Mouse (Mus musculus) gastrocnemius, adult 2 months (tissue): ENCODE measurements around the gene Adipor2. TPM values are rescaled to one million over a fixed set of nuclear protein-coding genes. Genes with fewer than 3 reads are reported as not detected.
A peak's percentile ranks its signal among the peaks of the same experiment; 100 is the strongest.

Source experiments
- DNase-seq: peaks from one replicate; pipeline ENCODE4 v3.0.0; 2022
- H3K27ac ChIP-seq: fragments of 200-600 bp; 2 replicates; pipeline ENCODE4 v1.8.1; 2022; ENCODE audit warnings: mild to moderate bottlenecking
- H3K4me3 ChIP-seq: fragments of 200-600 bp; 2 replicates; pipeline ENCODE4 v1.8.1; 2022; ENCODE audit warnings: mild to moderate bottlenecking, moderate library complexity
- CTCF ChIP-seq: fragments of 200-600 bp; IDR thresholded peaks from 2 replicates; pipeline ENCODE4 v1.8.1; 2022; ENCODE audit warnings: antibody characterized with exemption, mild to moderate bottlenecking, moderate library complexity
- intact Hi-C: fragments of 180-260 bp; cut with DNase I; formaldehyde crosslinking; loops from one replicate; pipeline ENCODE4 v1.15.1; 2025
- total RNA-seq, 2 experiments: library from RNA; stranded (reverse); gene quantifications; 2 replicates each; pipeline ENCODE4 v1.2.3; 2021

Adipor2 gene
- total RNA-seq, 2 experiments from 2014 or later: 87.7 to 94.8 TPM

GRCm38 (mm10) chr6:119399371-119399770 lies 18.1 kb downstream of the Adipor2 start:
- DNase-seq: no peak
- Histone ChIP-seq H3K4me3 (no peak overlapping the region), H3K27ac (no peak overlapping the region)
- TF ChIP-seq CTCF: no peak
- intact Hi-C loops: no loop called here

GRCm38 (mm10) chr6:119396309-119396634 lies 21.2 kb downstream of the Adipor2 start:
- peak overlapping the region; percentile 21; the same call in 1 of the 2 replicates for H3K4me3 ChIP-seq
- no peak for TF ChIP-seq CTCF
- DNase-seq: peak; percentile 88
- intact Hi-C loops: no loop called here
- peak overlapping the region; percentile 80 for H3K27ac ChIP-seq

GRCm38 (mm10) chr6:119395421-119396308 lies 21.8 kb downstream of the Adipor2 start:
- no peak for DNase-seq
- Histone ChIP-seq H3K27ac (peak overlapping the region; percentile 80), H3K4me3 (no peak overlapping the region)
- intact Hi-C loops: no loop called here
- TF ChIP-seq CTCF: no peak

GRCm38 (mm10) chr6:119392836-119393235 lies 24.7 kb downstream of the Adipor2 start:
- no peak for DNase-seq
- TF ChIP-seq CTCF: no peak
- no peak overlapping the region for H3K4me3 ChIP-seq
- intact Hi-C loops: no loop called here
- no peak overlapping the region for H3K27ac ChIP-seq

GRCm38 (mm10) chr6:119390728-119391127 lies 26.8 kb downstream of the Adipor2 start:
- TF ChIP-seq CTCF: no peak
- intact Hi-C loops: no loop called here
- H3K4me3 ChIP-seq: no peak overlapping the region
- DNase-seq: no peak
- H3K27ac ChIP-seq: no peak overlapping the region

- intact Hi-C loops: loop anchor here (5.0 kb wide), 1 partner anchor 43 kb away; no protein-coding TSS in a partner anchor
- H3K27ac ChIP-seq: peak overlapping the region; percentile 98
- no peak for DNase-seq
- H3K4me3 ChIP-seq: peak overlapping the region; percentile 88
- TF ChIP-seq CTCF: no peak
Measured at GRCm38 (mm10) chr6:119389089-119389488, 28.4 kb downstream of the Adipor2 start.

- intact Hi-C loops: loop anchor here (5.0 kb wide), 1 partner anchor 44 kb away; no protein-coding TSS in a partner anchor
- Histone ChIP-seq H3K27ac (peak overlapping the region; percentile 98), H3K4me3 (peak overlapping the region; percentile 88)
- DNase-seq: peak; percentile 97
- no peak for TF ChIP-seq CTCF
Measured at GRCm38 (mm10) chr6:119388650-119389012, 28.9 kb downstream of the Adipor2 start.

GRCm38 (mm10) chr6:119387801-119388649 lies 29.5 kb downstream of the Adipor2 start:
- Histone ChIP-seq H3K27ac (peak overlapping the region; percentile 98), H3K4me3 (peak overlapping the region; percentile 88)
- intact Hi-C loops: loop anchor here (5.0 kb wide), 1 partner anchor 44 kb away; no protein-coding TSS in a partner anchor
- DNase-seq: peak; percentile 61
- TF ChIP-seq CTCF: no peak

- DNase-seq: no peak
- intact Hi-C loops: loop anchor here (5.0 kb wide), 1 partner anchor 45 kb away; no protein-coding TSS in a partner anchor
- no peak for TF ChIP-seq CTCF
- H3K27ac ChIP-seq: peak overlapping the region; percentile 98
- peak overlapping the region; percentile 88 for H3K4me3 ChIP-seq
Measured at GRCm38 (mm10) chr6:119386821-119387220, 30.7 kb downstream of the Adipor2 start.

- no peak for DNase-seq
- no peak overlapping the region for H3K4me3 ChIP-seq
- intact Hi-C loops: loop anchor here (5.0 kb wide), 1 partner anchor 46 kb away; no protein-coding TSS in a partner anchor
- no peak for TF ChIP-seq CTCF
- 0 out of 2 replicates have a peak overlapping the region, but pooled peaks have one; percentile 17 for H3K27ac ChIP-seq
Measured at GRCm38 (mm10) chr6:119386421-119386820, 31.1 kb downstream of the Adipor2 start.

- DNase-seq: no peak
- Histone ChIP-seq H3K27ac (no peak overlapping the region), H3K4me3 (no peak overlapping the region)
- no peak for TF ChIP-seq CTCF
- intact Hi-C loops: loop anchor here (5.0 kb wide), 1 partner anchor 47 kb away; no protein-coding TSS in a partner anchor
Measured at GRCm38 (mm10) chr6:119385668-119386067, 31.8 kb downstream of the Adipor2 start.

GRCm38 (mm10) chr6:119378631-119379030 lies 38.9 kb downstream of the Adipor2 start:
- intact Hi-C loops: no loop called here
- TF ChIP-seq CTCF: no peak; the same call in 1 of the 2 replicates
- Histone ChIP-seq H3K4me3 (no peak overlapping the region), H3K27ac (no peak overlapping the region)
- no peak for DNase-seq
